Mouse (Mus musculus): ENCODE results near the gene Gm7903. TPM values are rescaled to one million over a fixed set of nuclear protein-coding genes. Genes with fewer than 3 reads are reported as not detected.
"Not testable (repeated sequence)": the region's sequence is repeated elsewhere in the genome, so short reads cannot be mapped to it uniquely, and the experiment has no call there.

Gm7903 gene
- not detected in 2 replicates for polyA plus RNA-seq (2015; fragmentation: Nextera tagmentation; extraction: Ambion mirVana)

- WGBS: no CpG with 5 or more reads among the region's 15 CpGs
- not testable (repeated sequence) for H3K4me1 ChIP-seq; H3K36me3 ChIP-seq; H3K27ac ChIP-seq; H3K27me3 ChIP-seq; H3K9me3 ChIP-seq; ATAC-seq (ENCODE audit: insufficient number of reproducible peaks, insufficient read depth, low FRiP score, low TSS enrichment, low read depth); H3K9ac ChIP-seq; H3K4me3 ChIP-seq; H3K4me2 ChIP-seq
Measured at GRCm38 (mm10) chrX:135433535-135433934, at the start of gene Gm7903. TSS of gene Gm7903 (plus strand) at chrX:135433835.

GRCm38 (mm10) chrX:135403578-135403977, 30.1 kb upstream of the Gm7903 start:
- H3K4me1 ChIP-seq; H3K9me3 ChIP-seq; H3K36me3 ChIP-seq; H3K9ac ChIP-seq; H3K4me3 ChIP-seq; H3K4me2 ChIP-seq; H3K27me3 ChIP-seq; H3K27ac ChIP-seq; ATAC-seq (ENCODE audit: insufficient number of reproducible peaks, insufficient read depth, low FRiP score, low TSS enrichment, low read depth): not testable (repeated sequence)
- WGBS: no CpG with 5 or more reads among the region's 3 CpGs

GRCm38 (mm10) chrX:135421203-135421602, 12.4 kb upstream of the Gm7903 start:
- H3K4me3 ChIP-seq; H3K27ac ChIP-seq; H3K27me3 ChIP-seq; H3K4me2 ChIP-seq; H3K9ac ChIP-seq; ATAC-seq (ENCODE audit: insufficient number of reproducible peaks, insufficient read depth, low FRiP score, low TSS enrichment, low read depth); H3K9me3 ChIP-seq; H3K4me1 ChIP-seq; H3K36me3 ChIP-seq: not testable (repeated sequence)
- 41% methylated on average over 4 of the region's 7 CpGs for WGBS

DNA sequence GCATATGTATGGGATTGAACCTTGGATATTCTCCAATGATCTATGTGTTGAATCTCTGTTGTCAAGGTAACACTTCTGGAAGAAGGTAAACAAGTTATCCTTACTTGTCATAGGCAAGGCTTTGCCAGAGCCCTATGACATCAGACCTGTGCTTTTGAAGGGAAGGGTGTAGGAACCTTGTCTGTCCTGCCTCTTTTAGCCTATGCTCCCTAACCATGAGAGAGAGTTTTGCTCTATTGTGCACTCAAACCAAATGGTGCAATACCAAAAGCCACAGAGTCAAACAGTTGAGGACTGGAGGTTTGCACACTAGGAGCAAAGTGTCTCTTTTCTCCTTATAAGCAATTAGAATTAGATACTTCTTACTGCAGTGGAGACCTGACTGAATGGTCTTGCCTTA, 11.8 kb upstream of the Gm7903 start:
- H3K27ac ChIP-seq; ATAC-seq (ENCODE audit: insufficient number of reproducible peaks, insufficient read depth, low FRiP score, low TSS enrichment, low read depth); H3K4me3 ChIP-seq; H3K4me1 ChIP-seq; H3K9me3 ChIP-seq; H3K9ac ChIP-seq; H3K4me2 ChIP-seq; H3K36me3 ChIP-seq; H3K27me3 ChIP-seq: not testable (repeated sequence)

DNA sequence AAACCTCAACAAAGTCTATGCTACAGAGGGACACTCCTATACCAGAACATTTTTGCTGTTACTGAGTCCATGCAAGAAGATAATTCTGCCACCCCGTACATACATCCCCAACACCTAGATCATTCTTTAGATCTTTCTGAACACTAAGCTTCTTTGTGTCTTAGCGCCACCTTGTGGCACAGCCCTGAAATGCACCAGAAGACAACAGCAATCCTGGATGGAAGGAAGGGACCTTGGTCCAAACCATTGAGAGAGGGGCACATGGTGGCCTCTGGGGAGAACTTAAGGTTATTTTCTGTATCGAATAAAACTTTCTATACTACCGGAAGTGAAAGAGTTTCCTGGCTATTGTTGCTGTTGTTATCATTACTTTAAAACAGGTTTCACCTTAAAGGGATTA, 11.2 kb upstream of the Gm7903 start:
- not testable (repeated sequence) for H3K36me3 ChIP-seq; ATAC-seq (ENCODE audit: insufficient number of reproducible peaks, insufficient read depth, low FRiP score, low TSS enrichment, low read depth); H3K27me3 ChIP-seq; H3K9ac ChIP-seq; H3K4me2 ChIP-seq; H3K4me1 ChIP-seq; H3K27ac ChIP-seq; H3K9me3 ChIP-seq; H3K4me3 ChIP-seq
- WGBS: no CpG with 5 or more reads among the region's 4 CpGs

DNA sequence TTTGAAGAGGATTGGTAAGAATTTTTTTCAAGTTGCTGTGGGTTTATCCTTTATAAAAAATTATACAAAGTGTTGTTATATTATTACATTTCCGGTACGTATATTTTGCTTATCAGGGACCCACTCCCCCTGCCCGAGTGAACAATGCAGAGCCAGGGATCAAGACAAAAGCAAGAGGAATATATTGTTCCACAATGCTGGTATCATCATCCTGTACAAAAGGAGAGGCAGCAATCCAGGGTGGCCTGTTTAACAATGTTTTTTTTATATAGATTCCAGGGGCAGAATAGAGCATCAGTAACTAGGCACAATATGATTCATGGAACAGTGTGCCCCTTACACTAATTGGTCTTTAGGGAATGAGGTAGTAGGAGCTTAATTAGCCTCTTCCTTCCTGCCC, 30.5 kb downstream of the Gm7903 start:
- not testable (repeated sequence) for H3K27me3 ChIP-seq; H3K4me1 ChIP-seq; H3K9ac ChIP-seq; H3K4me2 ChIP-seq; H3K27ac ChIP-seq; H3K36me3 ChIP-seq; H3K4me3 ChIP-seq; H3K9me3 ChIP-seq; ATAC-seq (ENCODE audit: insufficient number of reproducible peaks, insufficient read depth, low FRiP score, low TSS enrichment, low read depth)
- WGBS: no CpG with 5 or more reads among the region's 3 CpGs

- not testable (repeated sequence) for H3K27ac ChIP-seq; H3K4me1 ChIP-seq; H3K36me3 ChIP-seq; H3K4me3 ChIP-seq; ATAC-seq (ENCODE audit: insufficient number of reproducible peaks, insufficient read depth, low FRiP score, low TSS enrichment, low read depth); H3K9me3 ChIP-seq; H3K4me2 ChIP-seq; H3K27me3 ChIP-seq; H3K9ac ChIP-seq
- WGBS: no CpG with 5 or more reads among the region's 6 CpGs
Measured at GRCm38 (mm10) chrX:135481902-135482301, 48.3 kb downstream of the Gm7903 start.

DNA sequence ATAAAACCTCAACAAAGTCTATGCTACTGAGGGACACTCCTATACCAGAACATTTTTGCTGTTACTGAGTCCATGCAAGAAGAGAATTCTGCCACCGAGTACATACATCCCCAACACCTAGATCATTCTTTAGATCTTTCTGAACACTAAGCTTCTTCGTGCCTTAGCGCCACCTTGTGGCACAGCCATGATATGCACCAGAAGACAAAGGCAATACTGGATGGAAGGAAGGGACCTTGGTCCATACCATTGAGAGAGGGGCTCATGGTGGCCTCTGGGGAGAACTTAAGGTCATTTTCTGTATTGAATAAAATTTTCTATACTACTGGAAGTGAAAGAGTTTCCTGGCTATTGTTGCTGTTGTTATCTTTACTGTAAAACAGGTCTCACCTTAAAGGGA, 49.5 kb downstream of the Gm7903 start:
- not testable (repeated sequence) for H3K9ac ChIP-seq; H3K4me3 ChIP-seq; H3K27ac ChIP-seq; H3K4me2 ChIP-seq; H3K4me1 ChIP-seq; H3K27me3 ChIP-seq; H3K9me3 ChIP-seq; H3K36me3 ChIP-seq; ATAC-seq (ENCODE audit: insufficient number of reproducible peaks, insufficient read depth, low FRiP score, low TSS enrichment, low read depth)
- WGBS: no CpG with 5 or more reads among the region's 3 CpGs

Other genes starting within 250 kb of the Gm7903 start
- 10.9 and 16.1 TPM in 2 replicates for gene Tceal6, start 223.1 kb upstream of the Gm7903 start, polyA plus RNA-seq (2015; fragmentation: Nextera tagmentation; extraction: Ambion mirVana)
- gene Pramel3, start 131.5 kb upstream of the Gm7903 start, polyA plus RNA-seq (2015; fragmentation: Nextera tagmentation; extraction: Ambion mirVana): not detected in 2 replicates
- gene Gm5128, start 60.6 kb upstream of the Gm7903 start, polyA plus RNA-seq (2015; fragmentation: Nextera tagmentation; extraction: Ambion mirVana): not detected in 2 replicates
- gene AV320801, start 60.8 kb downstream of the Gm7903 start, polyA plus RNA-seq (2015; fragmentation: Nextera tagmentation; extraction: Ambion mirVana): not detected in 2 replicates
- not detected in 2 replicates for gene Nxf7, start 164.9 kb downstream of the Gm7903 start, polyA plus RNA-seq (2015; fragmentation: Nextera tagmentation; extraction: Ambion mirVana)
- gene Prame, start 193.9 kb downstream of the Gm7903 start, polyA plus RNA-seq (2015; fragmentation: Nextera tagmentation; extraction: Ambion mirVana): not detected in 2 replicates